Mouse (Mus musculus): ENCODE measurements at regions not wholly inside any gene's neighbourhood (a gene's known extent, or its start where the extent isn't known, plus 50 kb on each side); places are given as distances from the start of the nearest gene placed in this dataset.

- TF ChIP-seq CTCF (IDR thresholded peaks at IDR 0.05; ENCODE audit: low read depth) (no peak), EP300 (IDR thresholded peaks at IDR 0.05; ENCODE audit: low read depth) (no peak)
These were observed 171.8 kb upstream of the Zfp618 start for GRCm38 (mm10) chr4:62793582-62793981.
